Mouse (Mus musculus): ENCODE data around the gene Mrpl41. TPM values are rescaled to one million over a fixed set of nuclear protein-coding genes. Genes with fewer than 3 reads are reported as not detected.
A peak's percentile ranks its signal among the peaks of the same experiment; 100 is the strongest.

Mrpl41 gene
- total RNA-seq (2017), result 117 and 138 TPM in 2 replicates

DNA sequence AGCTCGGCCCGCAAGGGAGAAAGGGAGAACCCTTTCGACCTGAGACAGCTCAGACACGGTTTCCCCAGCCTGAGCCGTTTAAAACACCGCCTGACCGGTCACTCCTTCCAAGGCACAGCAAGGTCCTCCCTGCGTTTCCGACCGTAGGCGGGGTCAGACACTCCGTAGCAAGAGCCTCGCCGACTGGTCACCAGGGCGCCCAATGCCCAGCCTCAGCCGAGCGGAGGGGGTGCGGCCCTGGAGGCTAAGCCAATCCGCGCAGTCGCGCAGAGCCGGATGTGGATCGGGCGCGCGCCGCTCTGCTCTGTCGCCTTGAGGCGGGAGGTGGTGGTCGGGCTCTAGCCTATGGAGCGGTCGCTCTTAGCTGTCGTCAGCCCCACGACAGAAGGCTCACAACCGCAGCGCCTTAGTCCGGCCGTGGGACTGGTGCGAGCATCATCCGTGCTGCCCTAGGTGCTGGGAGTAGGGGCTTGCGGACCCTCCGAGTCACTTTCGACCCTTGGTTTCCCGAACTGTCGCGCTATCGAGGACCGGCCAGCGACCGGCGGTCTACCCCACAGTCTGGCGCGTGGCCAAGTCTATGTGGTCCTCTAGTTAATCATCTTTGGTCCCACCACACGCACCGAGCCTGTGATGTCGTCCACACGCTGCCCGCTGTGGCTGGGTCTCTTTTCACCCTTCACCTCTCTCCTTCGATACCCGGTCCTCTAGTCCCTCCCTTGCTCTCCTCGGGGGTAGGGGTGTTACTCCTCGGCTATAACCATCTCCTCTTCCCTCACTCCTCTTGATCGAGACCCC lies at the start of gene Mrpl41:
Mrpl41 (minus strand) TSS at position 193 of the 798 bp plus-strand sequence.
- ATAC-seq (replicated peaks; ENCODE audit: low read depth, poor library complexity, severe bottlenecking), result peak; percentile 81

DNA sequence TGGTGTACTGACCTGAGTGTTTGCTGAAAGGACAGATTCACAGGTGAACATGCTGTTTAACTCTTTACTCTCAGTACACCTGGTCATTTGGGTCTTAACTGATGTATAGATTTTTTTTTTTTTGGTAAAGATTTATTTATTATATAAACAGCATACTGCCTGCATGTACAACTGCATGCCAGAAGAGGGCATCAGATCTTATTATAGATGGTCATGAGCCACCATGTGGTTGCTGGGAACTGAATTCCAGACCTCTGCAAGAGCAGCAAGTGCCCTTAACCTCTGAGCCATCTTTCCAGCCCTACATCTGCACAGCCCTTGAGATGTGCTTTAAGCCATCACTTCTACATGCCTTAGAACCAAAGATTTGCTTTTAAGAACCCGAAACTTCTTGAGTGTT lies 47.8 kb upstream of the Mrpl41 start:
- no peak for ATAC-seq (replicated peaks; ENCODE audit: low read depth, poor library complexity, severe bottlenecking)

DNA sequence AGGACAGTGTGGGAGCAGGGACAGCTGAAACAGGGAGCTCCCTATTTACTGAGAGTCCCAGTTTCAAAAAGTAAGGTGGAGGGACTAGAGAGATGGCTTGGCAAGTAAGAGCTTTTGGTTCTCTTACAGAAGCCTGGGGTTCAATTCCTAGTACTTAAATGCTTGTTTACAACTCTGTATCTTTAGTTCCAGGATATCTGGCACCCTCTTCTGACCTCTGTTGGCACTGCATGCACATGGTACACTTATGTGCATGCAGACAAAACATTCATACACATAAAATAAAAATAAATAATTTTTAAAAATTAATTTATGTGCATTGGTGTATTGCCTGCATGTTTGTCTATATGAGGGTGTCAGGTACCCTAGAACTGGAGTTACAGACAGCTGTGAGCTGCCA lies 33.4 kb upstream of the Mrpl41 start:
- 0 out of 2 replicates have a peak, but pooled peaks have one; percentile 54 for ATAC-seq (replicated peaks; ENCODE audit: low read depth, poor library complexity, severe bottlenecking)

DNA sequence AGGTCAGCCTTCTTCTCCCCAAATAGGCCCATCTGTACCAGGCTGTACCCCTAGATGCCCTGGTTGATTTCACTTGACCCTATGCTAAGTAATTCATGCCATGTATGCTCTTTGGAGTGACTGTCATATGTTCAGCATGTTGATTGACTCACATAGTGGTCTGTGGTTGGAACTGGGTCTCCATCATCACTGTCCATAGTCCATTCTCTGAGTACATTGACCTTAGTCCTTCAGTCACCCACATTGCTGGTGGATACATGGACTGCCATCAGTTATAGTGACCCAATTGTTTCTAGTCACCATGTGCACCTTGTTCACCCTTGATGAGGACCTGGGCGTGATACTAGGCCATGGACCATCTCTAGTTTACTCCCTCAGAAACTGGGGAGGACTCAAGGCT lies 31.9 kb upstream of the Mrpl41 start:
- ATAC-seq (replicated peaks; ENCODE audit: low read depth, poor library complexity, severe bottlenecking), result no peak

GRCm38 (mm10) chr2:25003946-25004786 lies 29.3 kb upstream of the Mrpl41 start:
- no peak for ATAC-seq (replicated peaks; ENCODE audit: low read depth, poor library complexity, severe bottlenecking)

DNA sequence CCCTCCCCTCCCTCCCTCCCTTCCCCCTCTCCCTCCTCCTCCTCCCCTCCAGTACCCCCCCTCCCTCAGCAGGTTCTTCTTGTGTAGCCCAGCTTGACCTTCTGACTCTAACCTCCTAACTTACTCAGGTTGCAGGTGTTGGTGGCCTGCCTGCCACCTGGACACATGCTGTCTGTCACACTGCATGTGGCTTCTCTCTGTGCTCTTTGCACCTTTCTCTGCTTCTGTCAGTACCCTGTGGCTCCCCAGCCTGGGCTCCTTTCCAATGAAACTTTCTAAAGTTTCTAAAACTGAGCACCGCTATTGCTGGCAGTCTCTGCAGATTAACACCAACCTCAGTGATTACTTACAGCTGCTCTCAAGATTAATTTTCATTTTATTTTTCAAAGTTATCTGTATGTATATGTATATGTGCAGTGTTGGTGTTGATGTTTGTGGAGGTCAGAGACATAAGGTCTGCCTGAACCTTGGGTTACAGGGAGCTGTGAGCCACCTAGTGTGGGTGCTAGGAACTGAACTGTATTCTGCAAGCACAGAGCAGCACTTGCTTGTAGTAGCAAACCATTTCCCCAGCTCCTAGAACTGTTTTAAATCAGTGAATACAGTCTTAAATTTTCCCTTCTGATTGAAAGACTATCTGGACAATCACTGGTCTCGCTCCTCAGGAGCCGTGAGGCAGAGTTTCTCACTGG lies 25.8 kb upstream of the Mrpl41 start:
- ATAC-seq (replicated peaks; ENCODE audit: low read depth, poor library complexity, severe bottlenecking), result peak; percentile 58

DNA sequence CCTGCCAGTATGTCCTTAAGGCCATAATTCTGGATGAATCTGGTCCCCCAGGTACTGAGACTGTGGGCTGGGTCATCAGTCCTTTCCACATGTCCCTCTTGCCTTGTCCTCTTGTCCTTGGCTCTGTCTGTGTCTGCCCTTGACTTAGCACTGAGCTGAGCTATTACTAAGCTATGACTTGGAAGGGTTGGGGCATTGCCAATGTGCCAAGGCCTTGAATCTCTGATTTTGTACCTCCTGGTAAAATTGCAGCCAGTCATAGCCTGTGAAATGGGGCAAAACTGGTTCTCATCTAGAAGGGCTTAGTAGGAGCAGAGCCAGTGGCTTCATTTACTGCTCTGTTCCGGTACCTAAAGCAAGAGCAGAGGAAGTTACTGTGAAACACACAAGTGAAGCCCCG lies 21.6 kb upstream of the Mrpl41 start:
- ATAC-seq (replicated peaks; ENCODE audit: low read depth, poor library complexity, severe bottlenecking), result no peak

GRCm38 (mm10) chr2:24995332-24995731 lies 20.4 kb upstream of the Mrpl41 start:
- ATAC-seq (replicated peaks; ENCODE audit: low read depth, poor library complexity, severe bottlenecking), result no peak

DNA sequence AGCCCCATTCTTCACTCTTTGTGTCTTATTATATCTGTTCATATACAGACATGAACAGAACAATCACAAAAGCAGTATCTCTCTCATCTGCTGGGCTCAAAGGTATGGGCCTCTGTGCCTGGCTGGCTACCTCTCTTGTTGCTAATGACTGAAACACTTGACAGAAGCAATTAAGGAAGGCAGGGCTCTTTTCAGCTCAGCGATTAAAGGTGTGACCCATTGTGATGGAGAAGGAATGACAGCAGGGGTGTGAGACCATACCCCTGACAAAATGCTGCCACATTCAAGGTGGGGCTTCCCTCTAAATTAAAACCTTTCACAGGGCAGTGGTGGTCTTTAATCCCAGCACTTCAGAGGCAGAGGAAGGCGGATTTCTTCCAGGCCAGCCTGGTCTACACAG lies 12.9 kb upstream of the Mrpl41 start:
- no peak for ATAC-seq (replicated peaks; ENCODE audit: low read depth, poor library complexity, severe bottlenecking)

- no peak for ATAC-seq (replicated peaks; ENCODE audit: low read depth, poor library complexity, severe bottlenecking)
Observed at GRCm38 (mm10) chr2:24976960-24977359, 2.1 kb upstream of the Mrpl41 start.

- ATAC-seq (replicated peaks; ENCODE audit: low read depth, poor library complexity, severe bottlenecking), result peak; percentile 71
Observed at GRCm38 (mm10) chr2:24975704-24976297, 903 bp upstream of the Mrpl41 start, which contains the start of gene Pnpla7. Gene Pnpla7 (plus strand): TSS chr2:24976033.

GRCm38 (mm10) chr2:24974452-24974851 lies 446 bp downstream of the Mrpl41 start:
- ATAC-seq (replicated peaks; ENCODE audit: low read depth, poor library complexity, severe bottlenecking), result peak; percentile 11

DNA sequence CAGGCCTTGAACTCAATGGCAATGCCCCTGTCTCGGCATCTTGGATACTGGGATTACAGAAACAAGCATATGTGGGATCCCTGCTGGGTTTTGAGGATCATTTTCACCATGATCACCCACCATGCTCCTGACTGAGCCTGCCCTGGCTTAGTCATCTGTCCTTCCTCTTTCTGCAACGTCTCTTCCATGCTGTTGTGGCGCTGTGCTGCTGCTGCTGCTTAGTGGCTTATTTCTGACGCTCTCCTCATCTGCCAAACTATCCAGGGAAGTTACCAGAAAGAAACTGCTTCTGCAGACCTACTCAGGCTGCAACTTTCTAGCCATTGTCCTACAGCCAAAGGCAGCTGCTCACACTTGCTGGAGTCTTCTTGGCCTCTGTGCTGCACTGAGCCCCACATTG lies 4.5 kb downstream of the Mrpl41 start:
- ATAC-seq (replicated peaks; ENCODE audit: low read depth, poor library complexity, severe bottlenecking), result no peak

GRCm38 (mm10) chr2:24962304-24963000 lies 12.4 kb downstream of the Mrpl41 start, which contains the start of gene Dph7:
Gene Dph7 (plus strand): TSS chr2:24962400.
- peak; percentile 100 for ATAC-seq (replicated peaks; ENCODE audit: low read depth, poor library complexity, severe bottlenecking)

DNA sequence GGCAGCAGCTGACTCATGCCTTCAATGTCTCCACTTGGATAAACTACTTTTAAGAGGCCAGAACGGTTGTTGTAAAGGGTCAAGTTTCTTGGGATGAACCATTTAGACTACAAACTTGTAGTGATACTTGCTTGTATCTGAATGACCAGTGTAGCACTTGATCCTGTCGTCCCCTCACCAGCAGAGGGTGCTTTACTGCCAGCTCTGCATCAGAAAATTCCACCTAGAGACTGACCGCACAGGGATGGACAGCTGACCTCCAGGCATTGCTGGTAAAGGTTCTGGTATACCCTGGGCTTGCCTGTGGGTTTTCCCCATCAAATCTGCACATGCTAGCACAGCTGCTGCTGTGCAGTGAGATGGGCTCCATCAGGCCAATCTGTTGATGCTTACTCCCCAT lies 14.0 kb downstream of the Mrpl41 start:
- ATAC-seq (replicated peaks; ENCODE audit: low read depth, poor library complexity, severe bottlenecking), result no peak

DNA sequence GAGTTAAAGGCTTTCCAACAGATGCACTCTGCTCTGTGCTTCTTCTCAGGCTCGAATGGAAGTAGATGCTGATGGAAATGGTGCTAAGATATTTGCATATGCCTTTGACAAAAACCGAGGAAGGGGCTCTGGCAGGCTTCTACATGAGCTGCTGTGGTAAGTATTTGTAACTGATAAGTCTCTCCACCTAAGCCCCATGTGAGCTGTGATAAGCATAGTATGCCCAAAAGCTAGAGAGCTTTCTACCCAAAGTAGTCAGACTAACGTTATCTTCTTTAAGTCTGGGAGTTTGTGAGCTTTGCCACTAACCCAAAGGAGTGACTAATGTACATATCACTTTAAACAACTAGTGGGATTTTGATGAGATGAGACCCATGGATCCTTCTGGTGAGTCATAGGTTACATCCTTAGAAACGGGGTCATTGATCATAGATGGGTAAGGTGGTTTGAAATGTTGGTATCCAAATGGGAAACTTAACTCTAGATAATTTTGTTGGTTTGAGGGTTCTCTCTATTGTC lies 22.3 kb downstream of the Mrpl41 start:
- no peak for ATAC-seq (replicated peaks; ENCODE audit: low read depth, poor library complexity, severe bottlenecking)

DNA sequence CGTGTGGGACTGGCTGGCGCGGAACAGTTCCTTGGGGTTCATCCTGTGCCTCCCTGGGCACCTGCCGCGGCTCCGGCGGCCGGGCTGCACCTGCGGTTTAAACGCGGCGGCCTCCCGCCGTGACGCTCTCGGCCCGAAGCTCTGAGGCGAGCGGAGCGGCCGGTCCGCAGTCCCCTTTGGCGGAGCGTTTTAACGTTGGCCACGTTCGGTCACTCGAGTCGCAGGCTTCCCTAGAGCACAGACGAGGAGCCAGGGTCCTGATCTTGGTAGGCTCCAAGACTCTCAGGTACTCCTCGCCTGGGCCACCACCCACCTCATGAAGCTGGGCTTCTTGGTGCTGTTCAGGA lies 24.7 kb downstream of the Mrpl41 start:
- ATAC-seq (replicated peaks; ENCODE audit: low read depth, poor library complexity, severe bottlenecking), result 0 out of 2 replicates have a peak, but pooled peaks have one; percentile 0

GRCm38 (mm10) chr2:24949421-24950188 lies 25.3 kb downstream of the Mrpl41 start, which contains the start of gene Zmynd19:
Gene Zmynd19 (plus strand): TSS chr2:24949792.
- ATAC-seq (replicated peaks; ENCODE audit: low read depth, poor library complexity, severe bottlenecking), result peak; percentile 97

Measured in common myeloid progenitor, adult 5-6 weeks (primary cell).